Mouse (Mus musculus): Measurements from ENCODE around the gene Izumo2. TPM values are rescaled to one million over a fixed set of nuclear protein-coding genes. Genes with fewer than 3 reads are reported as not detected.

The Izumo2 gene
- polyA plus RNA-seq, 2 experiments = not detected

DNA sequence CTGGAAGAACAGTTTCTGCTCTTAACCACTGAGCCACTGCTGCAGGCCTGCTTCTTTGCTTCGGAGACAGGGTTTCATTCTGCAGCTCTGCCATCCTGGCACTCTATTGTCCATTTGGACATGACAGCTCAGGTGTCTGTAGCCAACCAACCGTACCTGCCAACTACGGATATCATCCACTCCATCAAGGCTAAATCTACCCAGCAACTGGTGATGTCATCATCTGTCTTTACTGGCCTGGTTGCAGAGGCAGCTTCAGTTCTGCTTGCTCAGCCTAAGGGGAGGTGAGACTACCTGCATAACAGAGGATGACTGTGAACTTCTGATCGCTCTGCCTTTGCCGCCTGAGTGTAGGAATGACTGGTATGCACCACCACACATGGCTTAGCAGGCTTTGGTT lies 36.3 kb upstream of the Izumo2 start:
- H3K4me1 ChIP-seq (replicated peaks; ENCODE audit: control insufficient read depth in 2 of 2, insufficient read depth in 2 of 2, low read length in 1 of 2) = peaks cover 0 to 4% of the 10 kb centered on the region in 2 experiments; a peak in 1 of 4 replicates
- 58% methylated on average over 5 of the region's 5 CpGs for WGBS (ENCODE audit: insufficient replicate concordance)
- no peak overlapping the region for H3K27ac ChIP-seq
- TF ChIP-seq EP300 (IDR thresholded peaks at IDR 0.05; ENCODE audit: low read depth) = no peak
- no peak for TF ChIP-seq CTCF (IDR thresholded peaks at IDR 0.05; ENCODE audit: low read depth)
- H3K27me3 ChIP-seq (ENCODE audit: control insufficient read depth, insufficient read depth, low read length) = peaks cover 7% of the 10 kb centered on the region
- no peak overlapping the region for H3K4me3 ChIP-seq (ENCODE audit: insufficient read depth in 1 of 2, low read depth in 2 of 2, low read length in 2 of 2)
- no peak overlapping the region for H3K9ac ChIP-seq (replicated peaks)
- no peaks in the 10 kb centered on the region for H3K36me3 ChIP-seq (replicated peaks; ENCODE audit: control insufficient read depth, insufficient read depth, low read depth)
- DNase-seq (ENCODE audit: low read depth in 3 of 3, low spot score in 3 of 3) (no peak), ATAC-seq (ENCODE audit: insufficient read depth) (no peak)
- no peak overlapping the region for H3K4me2 ChIP-seq (ENCODE audit: low read depth)
- no peaks in the 10 kb centered on the region for H3K9me3 ChIP-seq (ENCODE audit: control insufficient read depth, low read length)

DNA sequence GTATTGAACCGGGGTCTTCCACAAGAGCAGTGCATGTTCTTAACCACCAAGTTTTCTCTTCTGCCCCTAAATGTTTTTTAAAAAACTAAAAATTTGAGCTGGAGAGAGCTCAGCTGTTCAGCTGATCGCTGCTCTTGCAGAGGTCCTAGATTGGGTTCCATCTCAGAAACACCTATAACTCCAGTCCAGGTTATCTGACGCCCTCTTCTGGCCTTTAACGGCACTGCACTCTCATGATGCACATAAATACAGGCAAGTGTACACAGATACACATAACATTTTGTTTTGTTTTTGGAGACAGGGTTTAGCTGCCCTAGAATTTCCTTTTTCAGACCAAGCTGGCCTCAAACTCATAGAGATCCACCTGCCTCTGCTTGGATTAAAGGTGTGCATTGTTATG lies 34.0 kb upstream of the Izumo2 start:
- Histone ChIP-seq H3K27me3 (ENCODE audit: control insufficient read depth, insufficient read depth, low read length) (peaks cover 7% of the 10 kb centered on the region), H3K4me3 (ENCODE audit: insufficient read depth in 1 of 2, low read depth in 2 of 2, low read length in 2 of 2) (no peak overlapping the region), H3K4me2 (ENCODE audit: low read depth) (no peak overlapping the region), H3K27ac (no peak overlapping the region), H3K36me3 (replicated peaks; ENCODE audit: control insufficient read depth, insufficient read depth, low read depth) (no peaks in the 10 kb centered on the region), H3K4me1 (replicated peaks; ENCODE audit: control insufficient read depth in 2 of 2, insufficient read depth in 2 of 2, low read length in 1 of 2) (peaks cover 0 to 4% of the 10 kb centered on the region in 2 experiments; a peak in 1 of 4 replicates), H3K9me3 (ENCODE audit: control insufficient read depth, low read length) (no peaks in the 10 kb centered on the region), H3K9ac (replicated peaks) (no peak overlapping the region)
- DNase-seq (ENCODE audit: low read depth in 3 of 3, low spot score in 3 of 3) (no peak), ATAC-seq (ENCODE audit: insufficient read depth) (no peak)
- no peak for TF ChIP-seq CTCF (IDR thresholded peaks at IDR 0.05; ENCODE audit: low read depth)
- TF ChIP-seq EP300 (IDR thresholded peaks at IDR 0.05; ENCODE audit: low read depth) = no peak
- WGBS (ENCODE audit: insufficient replicate concordance) = 50% methylated on average over 4 of the region's 4 CpGs

DNA sequence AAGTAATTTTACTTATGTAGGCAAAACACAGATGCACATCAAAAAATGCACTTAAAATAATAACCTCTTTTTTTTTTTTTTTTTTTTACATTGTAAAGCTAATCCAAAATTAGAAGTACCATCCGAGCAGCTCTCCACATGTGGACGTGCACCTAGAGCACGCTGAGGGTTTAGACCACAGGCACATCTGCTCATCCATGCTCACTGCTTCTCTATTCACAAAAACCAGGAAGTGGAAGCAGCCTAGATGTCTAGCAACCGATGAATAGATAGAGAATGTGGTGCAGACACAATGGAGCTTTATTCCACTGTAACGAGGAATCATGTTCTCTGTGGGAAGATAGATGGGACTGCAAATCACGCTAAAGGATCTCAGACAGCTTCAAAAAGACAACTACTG lies 33.4 kb upstream of the Izumo2 start:
- Histone ChIP-seq H3K27ac (no peak overlapping the region), H3K9ac (replicated peaks) (no peak overlapping the region), H3K4me3 (ENCODE audit: insufficient read depth in 1 of 2, low read depth in 2 of 2, low read length in 2 of 2) (no peak overlapping the region), H3K27me3 (ENCODE audit: control insufficient read depth, insufficient read depth, low read length) (peaks cover 7% of the 10 kb centered on the region), H3K4me1 (replicated peaks; ENCODE audit: control insufficient read depth in 2 of 2, insufficient read depth in 2 of 2, low read length in 1 of 2) (peaks cover 0 to 4% of the 10 kb centered on the region in 2 experiments; a peak in 1 of 4 replicates), H3K36me3 (replicated peaks; ENCODE audit: control insufficient read depth, insufficient read depth, low read depth) (no peaks in the 10 kb centered on the region), H3K4me2 (ENCODE audit: low read depth) (no peak overlapping the region), H3K9me3 (ENCODE audit: control insufficient read depth, low read length) (no peaks in the 10 kb centered on the region)
- TF ChIP-seq EP300 (IDR thresholded peaks at IDR 0.05; ENCODE audit: low read depth) (no peak), CTCF (IDR thresholded peaks at IDR 0.05; ENCODE audit: low read depth) (no peak)
- WGBS (ENCODE audit: insufficient replicate concordance) = 62% methylated on average over 6 of the region's 6 CpGs
- ATAC-seq (ENCODE audit: insufficient read depth) (no peak), DNase-seq (ENCODE audit: low read depth in 3 of 3, low spot score in 3 of 3) (no peak)

DNA sequence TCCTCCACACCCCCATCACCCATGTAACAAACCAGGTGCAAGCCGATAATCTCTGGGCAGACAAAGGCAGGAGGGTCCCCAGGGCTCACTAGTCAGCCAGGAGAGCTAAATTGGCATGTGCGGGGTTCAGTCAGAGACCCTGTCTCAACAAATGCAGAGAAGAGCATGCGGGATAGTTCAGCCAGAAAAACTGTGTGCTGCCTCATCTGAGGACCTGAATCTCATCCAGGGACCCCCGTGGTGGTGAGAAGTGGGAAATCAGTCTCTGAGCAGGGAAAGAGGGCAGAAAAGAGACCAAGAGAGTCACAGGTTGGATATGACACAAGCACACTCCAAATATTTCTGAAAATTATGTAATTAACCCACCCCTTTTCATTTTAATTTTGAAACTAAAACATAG lies 32.4 kb upstream of the Izumo2 start:
- no peaks in the 10 kb centered on the region for H3K36me3 ChIP-seq (replicated peaks; ENCODE audit: control insufficient read depth, insufficient read depth, low read depth)
- no peak for TF ChIP-seq EP300 (IDR thresholded peaks at IDR 0.05; ENCODE audit: low read depth)
- no peak for TF ChIP-seq CTCF (IDR thresholded peaks at IDR 0.05; ENCODE audit: low read depth)
- peaks cover 0 to 4% of the 10 kb centered on the region in 2 experiments; a peak in 1 of 4 replicates for H3K4me1 ChIP-seq (replicated peaks; ENCODE audit: control insufficient read depth in 2 of 2, insufficient read depth in 2 of 2, low read length in 1 of 2)
- H3K9me3 ChIP-seq (ENCODE audit: control insufficient read depth, low read length) = no peaks in the 10 kb centered on the region
- no peaks in the 10 kb centered on the region for H3K27me3 ChIP-seq (ENCODE audit: control insufficient read depth, insufficient read depth, low read length)
- DNase-seq (ENCODE audit: low read depth in 3 of 3, low spot score in 3 of 3) (no peak), ATAC-seq (ENCODE audit: insufficient read depth) (no peak)
- 44% methylated on average over 4 of the region's 4 CpGs for WGBS (ENCODE audit: insufficient replicate concordance)
- no peak overlapping the region for H3K4me3 ChIP-seq (ENCODE audit: insufficient read depth in 1 of 2, low read depth in 2 of 2, low read length in 2 of 2)
- no peak overlapping the region for H3K4me2 ChIP-seq (ENCODE audit: low read depth)
- H3K9ac ChIP-seq (replicated peaks) = no peak overlapping the region
- H3K27ac ChIP-seq = no peak overlapping the region

DNA sequence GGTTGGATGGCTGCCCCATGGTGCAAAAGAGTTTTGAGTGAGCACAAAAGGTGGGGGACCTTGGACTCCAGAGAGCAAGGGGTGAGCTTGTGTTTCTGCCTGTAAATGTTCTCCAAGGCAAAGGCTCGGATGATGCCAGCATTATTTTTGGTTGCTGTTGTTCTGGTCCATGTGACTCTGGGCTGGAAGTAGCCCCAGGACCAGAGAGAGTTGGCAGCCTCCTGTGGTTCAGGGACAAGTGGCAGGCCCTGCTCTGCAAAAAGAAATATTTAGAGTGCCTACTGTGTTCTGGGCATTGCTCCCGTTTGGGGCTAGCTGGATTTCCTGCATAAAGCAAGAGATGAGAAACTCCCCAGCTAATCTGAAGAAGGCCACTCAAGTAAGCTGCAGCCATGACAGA lies 31.9 kb upstream of the Izumo2 start:
- DNase-seq (ENCODE audit: low read depth in 3 of 3, low spot score in 3 of 3) (no peak), ATAC-seq (ENCODE audit: insufficient read depth) (no peak)
- Histone ChIP-seq H3K9me3 (ENCODE audit: control insufficient read depth, low read length) (no peaks in the 10 kb centered on the region), H3K36me3 (replicated peaks; ENCODE audit: control insufficient read depth, insufficient read depth, low read depth) (no peaks in the 10 kb centered on the region), H3K4me1 (replicated peaks; ENCODE audit: control insufficient read depth in 2 of 2, insufficient read depth in 2 of 2, low read length in 1 of 2) (no peaks in the 10 kb centered on the region), H3K27ac (no peak overlapping the region), H3K9ac (replicated peaks) (no peak overlapping the region), H3K27me3 (ENCODE audit: control insufficient read depth, insufficient read depth, low read length) (no peaks in the 10 kb centered on the region), H3K4me2 (ENCODE audit: low read depth) (no peak overlapping the region), H3K4me3 (ENCODE audit: insufficient read depth in 1 of 2, low read depth in 2 of 2, low read length in 2 of 2) (no peak overlapping the region)
- TF ChIP-seq EP300 (IDR thresholded peaks at IDR 0.05; ENCODE audit: low read depth) = no peak
- TF ChIP-seq CTCF (IDR thresholded peaks at IDR 0.05; ENCODE audit: low read depth) = no peak
- 52% methylated on average over 2 of the region's 2 CpGs for WGBS (ENCODE audit: insufficient replicate concordance)
